In genomic region chr3:149357903-149358569, GRCm38 (mm10) we compare ENCODE assay signal across 10 mouse cellular contexts.
DNase-seq lines count a peak whose midpoint lies in the region; ATAC-seq lines count a peak whose summit lies in the region.
"Had no signal": no experiment of that assay in that cellular context is flagged by ENCODE, and none has a peak within 500 bp of the region (broad histone marks: within the 10 kb centered on the region; RNA-seq: fewer than 3 reads in every experiment).

No protein-coding gene starts in this region.

- 51% methylated on average over 14 of the region's 14 CpGs for WGBS in kidney, embryonic 16.5 days
- 43% methylated on average over 14 of the region's 14 CpGs for WGBS in embryonic facial prominence, embryonic 14.5 days
- 28% methylated on average over 14 of the region's 14 CpGs for WGBS in hindbrain, embryonic 16.5 days
- WGBS in neural tube, embryonic 14.5 days: 23% methylated on average over 14 of the region's 14 CpGs

- no peak overlapping the region for H3K4me3 ChIP-seq in kidney, embryonic 16.5 days (ENCODE audit: low read length)
- no peak overlapping the region for H3K4me3 ChIP-seq in embryonic facial prominence, embryonic 14.5 days (ENCODE audit: low read depth, low read length)
- H3K4me3 ChIP-seq in hindbrain, embryonic 16.5 days (ENCODE audit: low read length): peak overlapping the region; percentile 19
- H3K4me3 ChIP-seq in neural tube, embryonic 14.5 days (ENCODE audit: low read depth, low read length): no peak overlapping the region
- H3K4me3 ChIP-seq: liver, embryonic 15.5 days had no signal

- H3K4me2 ChIP-seq in kidney, embryonic 16.5 days (replicated peaks; ENCODE audit: low read depth, low read length): peak overlapping the region; percentile 24; the same call in 1 of the 2 replicates
- H3K4me2 ChIP-seq in embryonic facial prominence, embryonic 14.5 days (ENCODE audit: low read depth, low read length): peak overlapping the region; percentile 24; the same call in 1 of the 2 replicates
- peak overlapping the region; percentile 48 for H3K4me2 ChIP-seq in hindbrain, embryonic 16.5 days (ENCODE audit: low read length)
- peak overlapping the region; percentile 14 for H3K4me2 ChIP-seq in neural tube, embryonic 14.5 days (ENCODE audit: low read depth, low read length)
- H3K4me2 ChIP-seq: liver, embryonic 15.5 days had no signal

- no peaks in the 10 kb centered on the region for H3K36me3 ChIP-seq in kidney, embryonic 16.5 days (ENCODE audit: insufficient read depth, low read length)
- H3K36me3 ChIP-seq in embryonic facial prominence, embryonic 14.5 days (ENCODE audit: control insufficient read depth, insufficient read depth, low read length): no peaks in the 10 kb centered on the region
- H3K36me3 ChIP-seq in hindbrain, embryonic 16.5 days (ENCODE audit: control insufficient read depth, insufficient read depth, low read length): no peaks in the 10 kb centered on the region
- H3K36me3 ChIP-seq in neural tube, embryonic 14.5 days (ENCODE audit: control insufficient read depth, insufficient read depth, low read length): no peaks in the 10 kb centered on the region
- H3K36me3 ChIP-seq: liver, embryonic 15.5 days had no signal

- no peaks in the 10 kb centered on the region for H3K9me3 ChIP-seq in kidney, embryonic 16.5 days (ENCODE audit: low read length)
- no peaks in the 10 kb centered on the region for H3K9me3 ChIP-seq in embryonic facial prominence, embryonic 14.5 days (ENCODE audit: control insufficient read depth, low read length)
- H3K9me3 ChIP-seq in hindbrain, embryonic 16.5 days (ENCODE audit: control insufficient read depth, low read length): no peaks in the 10 kb centered on the region
- H3K9me3 ChIP-seq in neural tube, embryonic 14.5 days (ENCODE audit: control insufficient read depth, low read length): no peaks in the 10 kb centered on the region
- H3K9me3 ChIP-seq: liver, embryonic 15.5 days had no signal

- no peak overlapping the region for H3K27ac ChIP-seq in kidney, embryonic 16.5 days (ENCODE audit: low read length)
- H3K27ac ChIP-seq in embryonic facial prominence, embryonic 14.5 days (replicated peaks; ENCODE audit: low read depth, low read length): no peak overlapping the region
- peak overlapping the region; percentile 54 for H3K27ac ChIP-seq in hindbrain, embryonic 16.5 days (ENCODE audit: low read depth, low read length)
- peak overlapping the region; percentile 52; the same call in 1 of the 2 replicates for H3K27ac ChIP-seq in neural tube, embryonic 14.5 days (ENCODE audit: low read depth, low read length)
- H3K27ac ChIP-seq: liver, embryonic 15.5 days had no signal

- no peaks in the 10 kb centered on the region for H3K27me3 ChIP-seq in kidney, embryonic 16.5 days (ENCODE audit: insufficient read depth, low read length)
- H3K27me3 ChIP-seq in embryonic facial prominence, embryonic 14.5 days (replicated peaks; ENCODE audit: control insufficient read depth, insufficient read depth, low read length): no peaks in the 10 kb centered on the region
- no peaks in the 10 kb centered on the region for H3K27me3 ChIP-seq in hindbrain, embryonic 16.5 days (replicated peaks; ENCODE audit: control insufficient read depth, insufficient read depth, low read length)
- H3K27me3 ChIP-seq in neural tube, embryonic 14.5 days (ENCODE audit: control insufficient read depth, insufficient read depth, low read length): no peaks in the 10 kb centered on the region
- H3K27me3 ChIP-seq: liver, embryonic 15.5 days had no signal

- DNase-seq in kidney, postnatal 36 days: no peak
- DNase-seq in embryonic facial prominence, embryonic 14.5 days (ENCODE audit: low spot score): peak; percentile 83
- DNase-seq in gastrocnemius, postnatal 25 days: no peak
- no peak for DNase-seq in spleen, postnatal 4 days (ENCODE audit: low spot score in 2 of 2)
- DNase-seq in cerebellum, adult 18-20 months: no peak
- DNase-seq: kidney, postnatal 14 days had no signal

- H3K9ac ChIP-seq in kidney, embryonic 16.5 days (replicated peaks; ENCODE audit: low read length): no peak overlapping the region
- no peak overlapping the region for H3K9ac ChIP-seq in embryonic facial prominence, embryonic 14.5 days (ENCODE audit: low read depth, low read length)
- H3K9ac ChIP-seq in hindbrain, embryonic 16.5 days (ENCODE audit: low read depth, low read length): peak overlapping the region; percentile 28
- H3K9ac ChIP-seq in neural tube, embryonic 14.5 days (replicated peaks; ENCODE audit: low read depth, low read length): no peak overlapping the region
- H3K9ac ChIP-seq: liver, embryonic 15.5 days had no signal

- peaks cover 21% of the 10 kb centered on the region for H3K4me1 ChIP-seq in kidney, embryonic 16.5 days (ENCODE audit: insufficient read depth, low read length)
- H3K4me1 ChIP-seq in embryonic facial prominence, embryonic 14.5 days (ENCODE audit: control insufficient read depth, insufficient read depth, low read length): 0 out of 2 replicates have a peak, but pooled peaks cover 19% of the 10 kb centered on the region
- peaks cover 10% of the 10 kb centered on the region for H3K4me1 ChIP-seq in hindbrain, embryonic 16.5 days (ENCODE audit: control insufficient read depth, insufficient read depth, low read depth, low read length)
- H3K4me1 ChIP-seq in neural tube, embryonic 14.5 days (ENCODE audit: control insufficient read depth, insufficient read depth, low read length): peaks cover 13% of the 10 kb centered on the region
- H3K4me1 ChIP-seq: liver, embryonic 15.5 days had no signal

- peak; percentile 51; the same call in 1 of the 2 replicates for ATAC-seq in kidney, embryonic 16.5 days (ENCODE audit: low FRiP score, low TSS enrichment)
- ATAC-seq in embryonic facial prominence, embryonic 14.5 days (ENCODE audit: low read depth): 0 out of 2 replicates have a peak, but pooled peaks have one; percentile 50
- peak; percentile 72 for ATAC-seq in hindbrain, embryonic 16.5 days
- peak; percentile 84 for ATAC-seq in neural tube, embryonic 14.5 days (ENCODE audit: low read depth)

Comparison
In these comparisons a context has a peak if more than half of its experiments do, and no peak if none do; other contexts are left out.
1. H3K27ac ChIP-seq: peak in hindbrain, embryonic 16.5 days (single experiment) and neural tube, embryonic 14.5 days (single experiment); none in kidney, embryonic 16.5 days (single experiment) and embryonic facial prominence, embryonic 14.5 days (single experiment).
2. Peak in every context shown above with its lines, with median percentiles within 50 percentile points of each other: ATAC-seq and H3K4me2 ChIP-seq.